Mouse (Mus musculus): ENCODE data around the gene Slc1a2. TPM values are rescaled to one million over a fixed set of nuclear protein-coding genes. Genes with fewer than 3 reads are reported as not detected.

The Slc1a2 gene
- total and polyA plus RNA-seq, 3 experiments: 1.3 to 1.6 (median 1.3) TPM

DNA sequence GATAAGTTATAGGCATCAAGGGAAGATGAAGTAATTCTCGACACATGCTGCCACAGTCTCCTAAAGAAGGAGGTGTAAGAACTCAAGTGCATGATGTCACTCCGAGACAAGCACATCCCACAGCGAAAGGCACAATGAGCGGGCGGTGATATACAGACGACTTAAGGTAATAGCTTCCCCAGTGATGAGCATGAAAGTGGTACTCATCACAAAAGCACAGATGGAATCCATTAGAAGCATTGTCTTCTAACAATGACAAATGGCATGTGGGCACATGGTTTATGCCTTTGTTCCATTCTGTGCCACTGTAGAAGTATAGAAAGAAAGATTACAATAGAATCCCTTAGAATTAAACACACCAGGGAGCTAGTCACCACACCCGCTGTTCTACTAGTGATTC lies 179.7 kb downstream of the Slc1a2 start:
- DNase-seq (ENCODE audit: extremely low read depth): no peak
- Histone ChIP-seq H3K27me3 (replicated peaks) (no peaks in the 10 kb centered on the region), H3K9me3 (replicated peaks; ENCODE audit: low read length) (no peaks in the 10 kb centered on the region), H3K79me2 (replicated peaks; ENCODE audit: control insufficient read depth, extremely low read depth, insufficient read depth, poor library complexity, severe bottlenecking) (no peaks in the 10 kb centered on the region; the same call in 1 of the 2 replicates), H3K36me3 (replicated peaks in 1 of 2; ENCODE audit: control insufficient read depth in 1 of 2, insufficient read depth in 1 of 2, low read length in 1 of 2) (peaks cover 44 to 89% of the 10 kb centered on the region in 2 experiments), H3K9ac (ENCODE audit: insufficient read depth, low read depth) (no peak overlapping the region), H3K4me2 (ENCODE audit: insufficient read depth, low read depth, poor library complexity, severe bottlenecking) (no peak overlapping the region), H3K27ac (ENCODE audit: insufficient read depth, low read depth) (no peak overlapping the region), H3K4me3 (replicated peaks in 1 of 3; ENCODE audit: low read depth in 2 of 3, low read length in 2 of 3, poor library complexity in 1 of 3) (no peak overlapping the region), H3K4me1 (ENCODE audit: control insufficient read depth in 1 of 2, insufficient read depth in 2 of 2) (peaks cover 0 to 3% of the 10 kb centered on the region in 2 experiments; a peak in 1 of 4 replicates)
- TF ChIP-seq CHD2 (IDR thresholded peaks at IDR 0.05; ENCODE audit: low read length) (no peak), RCOR1 (conservative IDR thresholded peaks at IDR 0.05; ENCODE audit: low read depth, low read length) (no peak), SIN3A (IDR thresholded peaks at IDR 0.05; ENCODE audit: low read length) (no peak), IRF4 (IDR thresholded peaks at IDR 0.05; ENCODE audit: low read depth, low read length) (no peak), NELFE (IDR thresholded peaks at IDR 0.05; ENCODE audit: low read depth, low read length) (no peak), USF1 (IDR thresholded peaks at IDR 0.05; ENCODE audit: low read depth, low read length) (no peak), ZNF384 (IDR thresholded peaks at IDR 0.05; ENCODE audit: low read depth, low read length) (no peak), MYC (IDR thresholded peaks at IDR 0.05; ENCODE audit: low read depth, low read length) (no peak), MAZ (IDR thresholded peaks at IDR 0.05; ENCODE audit: low read depth, low read length) (no peak), CTCF (conservative IDR thresholded peaks at IDR 0.05 in 1 of 2, IDR thresholded peaks at IDR 0.05 in 1 of 2; ENCODE audit: low read depth in 2 of 2, low read length in 2 of 2) (no peak), NRF1 (IDR thresholded peaks at IDR 0.05; ENCODE audit: low read depth, low read length) (no peak)
- in situ Hi-C loops (cut with MboI; ENCODE audit: low pct_ligation_motif_present, low pct_unique_long_range_greater_than_20kb, low sequenced_read_pairs) (no loop called here), dilution Hi-C loops (cut with MboI; ENCODE audit: extremely low pct_ligation_motif_present, extremely low pct_unique_long_range_greater_than_20kb, low sequenced_read_pairs) (no loop called here)

Other genes starting within 250 kb of the Slc1a2 start
- gene Fjx1, start 206.2 kb upstream of the Slc1a2 start, total RNA-seq (2012; rRNA removed): 0.17 and 0.25 TPM in 2 replicates
- gene Fjx1, start 206.2 kb upstream of the Slc1a2 start, total RNA-seq (2014; rRNA removed): 0.41 and 0.55 TPM in 2 replicates
- 0.43 and 0.53 TPM in 2 replicates for gene Fjx1, start 206.2 kb upstream of the Slc1a2 start, polyA plus RNA-seq (2012; ENCODE audit: insufficient read length, low read depth)
- gene Pamr1, start 108.6 kb upstream of the Slc1a2 start, total RNA-seq (2012; rRNA removed): 0.08 and 0.17 TPM in 2 replicates
- gene Pamr1, start 108.6 kb upstream of the Slc1a2 start, total RNA-seq (2014; rRNA removed): 0.23 and 0.28 TPM in 2 replicates
- 0.19 and 0.24 TPM in 2 replicates for gene Pamr1, start 108.6 kb upstream of the Slc1a2 start, polyA plus RNA-seq (2012; ENCODE audit: insufficient read length, low read depth)
- gene Cd44, start 243.0 kb downstream of the Slc1a2 start, total RNA-seq (2012; rRNA removed): 122 and 153 TPM in 2 replicates
- gene Cd44, start 243.0 kb downstream of the Slc1a2 start, total RNA-seq (2014; rRNA removed): 93.3 and 112 TPM in 2 replicates
- gene Cd44, start 243.0 kb downstream of the Slc1a2 start, polyA plus RNA-seq (2012; ENCODE audit: insufficient read length, low read depth): 95.3 and 102 TPM in 2 replicates